Mouse (Mus musculus) megakaryocyte, embryonic 14.5 days (primary cell): ENCODE measurements around the gene Epx. TPM values are rescaled to one million over a fixed set of nuclear protein-coding genes. Genes with fewer than 3 reads are reported as not detected.
"Not testable (repeated sequence)": the region's sequence is repeated elsewhere in the genome, so short reads cannot be mapped to it uniquely, and the experiment has no call there.

Source experiments
- H3K27me3 ChIP-seq: replicated peaks from 2 replicates; pipeline ENCODE3; 2012; ENCODE audit warnings: inconsistent platforms
- H3K36me3 ChIP-seq: replicated peaks from 2 replicates; pipeline ENCODE3; 2012; ENCODE audit warnings: low read length, inconsistent platforms, mixed read lengths
- H3K4me1 ChIP-seq: 2 replicates; pipeline ENCODE4 v1.6.1; 2012; ENCODE audit warnings: inconsistent platforms
- H3K4me3 ChIP-seq: replicated peaks from 2 replicates; pipeline ENCODE3; 2012; ENCODE audit warnings: moderate library complexity, mild to moderate bottlenecking, inconsistent platforms
- H3K9me3 ChIP-seq: 2 replicates; pipeline ENCODE4 v1.6.1; 2012; ENCODE audit warnings: inconsistent platforms
- FLI1 ChIP-seq: IDR thresholded peaks from 2 replicates; pipeline ENCODE4 v1.6.1; 2012; ENCODE audit warnings: low read length, inconsistent platforms, mixed read lengths
- GATA1 ChIP-seq: IDR thresholded peaks from 3 replicates; pipeline ENCODE4 v1.6.1; 2012; ENCODE audit warnings: mixed read lengths, low read length, inconsistent platforms, borderline replicate concordance
- polyA plus RNA-seq: library from polyadenylated mRNA; stranded (reverse); fragments of >175 nt; gene quantifications from 2 replicates; pipeline ENCODE4 v1.2.3, GENCODE M21; 2012; ENCODE audit warnings: low replicate concordance; ENCODE audit not compliant: insufficient read depth

The Epx gene
- polyA plus RNA-seq, 1 experiment, result 0.39 TPM

- Histone ChIP-seq H3K9me3 (no peaks in the 10 kb centered on the region), H3K27me3 (peaks cover 65% of the 10 kb centered on the region), H3K4me1 (no peaks in the 10 kb centered on the region; the same call in 1 of the 2 replicates), H3K4me3 (no peak overlapping the region), H3K36me3 (no peaks in the 10 kb centered on the region)
- TF ChIP-seq FLI1, result no peak
- no peak for TF ChIP-seq GATA1
Observed at GRCm38 (mm10) chr11:87879826-87880225, 4.5 kb upstream of the Epx start.

GRCm38 (mm10) chr11:87871766-87872165 is 3.6 kb downstream of the Epx start:
- TF ChIP-seq GATA1, result no peak
- no peak for TF ChIP-seq FLI1
- peaks cover 87% of the 10 kb centered on the region for H3K27me3 ChIP-seq
- no peak overlapping the region for H3K4me3 ChIP-seq
- no peaks in the 10 kb centered on the region for H3K9me3 ChIP-seq
- H3K4me1 ChIP-seq, result peaks cover 10% of the 10 kb centered on the region
- H3K36me3 ChIP-seq, result no peaks in the 10 kb centered on the region

GRCm38 (mm10) chr11:87870096-87870495 is 5.2 kb downstream of the Epx start:
- H3K4me3 ChIP-seq, result no peak overlapping the region
- no peaks in the 10 kb centered on the region for H3K9me3 ChIP-seq
- H3K4me1 ChIP-seq, result peaks cover 10% of the 10 kb centered on the region
- peaks cover 73% of the 10 kb centered on the region for H3K27me3 ChIP-seq
- no peak for TF ChIP-seq GATA1
- no peaks in the 10 kb centered on the region for H3K36me3 ChIP-seq

GRCm38 (mm10) chr11:87866891-87867290 is 8.4 kb downstream of the Epx start:
- Histone ChIP-seq H3K4me1 (peaks cover 17% of the 10 kb centered on the region), H3K27me3 (peaks cover 57% of the 10 kb centered on the region)
- H3K36me3 ChIP-seq, H3K9me3 ChIP-seq, H3K4me3 ChIP-seq: not testable (repeated sequence)

GRCm38 (mm10) chr11:87862805-87863204 is 12.5 kb downstream of the Epx start:
- peaks cover 23% of the 10 kb centered on the region for H3K4me1 ChIP-seq
- H3K9me3 ChIP-seq, result no peaks in the 10 kb centered on the region; the same call in 1 of the 2 replicates
- peaks cover 33% of the 10 kb centered on the region for H3K27me3 ChIP-seq
- no peak for TF ChIP-seq GATA1
- no peak for TF ChIP-seq FLI1
- peaks cover 31% of the 10 kb centered on the region for H3K36me3 ChIP-seq
- no peak overlapping the region for H3K4me3 ChIP-seq

GRCm38 (mm10) chr11:87860426-87860825 is 14.9 kb downstream of the Epx start:
- H3K4me3 ChIP-seq, result no peak overlapping the region
- H3K36me3 ChIP-seq, result peaks cover 48% of the 10 kb centered on the region
- H3K9me3 ChIP-seq, result no peaks in the 10 kb centered on the region; the same call in 1 of the 2 replicates
- H3K27me3 ChIP-seq, result peaks cover 37% of the 10 kb centered on the region
- peaks cover 23% of the 10 kb centered on the region for H3K4me1 ChIP-seq
- TF ChIP-seq FLI1, result no peak
- TF ChIP-seq GATA1, result no peak

- H3K9me3 ChIP-seq, result no peaks in the 10 kb centered on the region
- H3K27me3 ChIP-seq, result peaks cover 33% of the 10 kb centered on the region
- H3K36me3 ChIP-seq, result peaks cover 48% of the 10 kb centered on the region
- H3K4me3 ChIP-seq, result no peak overlapping the region
- no peak for TF ChIP-seq GATA1
- TF ChIP-seq FLI1, result no peak
- peaks cover 23% of the 10 kb centered on the region for H3K4me1 ChIP-seq
Observed at GRCm38 (mm10) chr11:87859273-87859672, 16.1 kb downstream of the Epx start.

GRCm38 (mm10) chr11:87854550-87854949 is 20.8 kb downstream of the Epx start:
- peaks cover 16% of the 10 kb centered on the region for H3K4me1 ChIP-seq
- H3K9me3 ChIP-seq, result no peaks in the 10 kb centered on the region
- H3K27me3 ChIP-seq, result peaks cover 18% of the 10 kb centered on the region
- TF ChIP-seq GATA1, result no peak
- no peak for TF ChIP-seq FLI1
- peaks cover 23% of the 10 kb centered on the region for H3K36me3 ChIP-seq
- H3K4me3 ChIP-seq, result no peak overlapping the region

- no peak for TF ChIP-seq GATA1
- TF ChIP-seq FLI1, result no peak
- Histone ChIP-seq H3K4me1 (peaks cover 16% of the 10 kb centered on the region), H3K36me3 (peaks cover 23% of the 10 kb centered on the region), H3K9me3 (no peaks in the 10 kb centered on the region), H3K27me3 (peaks cover 17% of the 10 kb centered on the region), H3K4me3 (peak overlapping the region; percentile 93)
Observed at GRCm38 (mm10) chr11:87853597-87853954, 21.8 kb downstream of the Epx start.

GRCm38 (mm10) chr11:87852690-87853596 is 22.4 kb downstream of the Epx start, which contains the start of gene Mks1:
Gene Mks1 (plus strand): TSS chr11:87853215.
- H3K9me3 ChIP-seq, result no peaks in the 10 kb centered on the region
- H3K36me3 ChIP-seq, result peaks cover 18% of the 10 kb centered on the region
- TF ChIP-seq GATA1 (no peak), FLI1 (no peak)
- H3K4me1 ChIP-seq, result peaks cover 16% of the 10 kb centered on the region
- peaks cover 16% of the 10 kb centered on the region for H3K27me3 ChIP-seq
- peak within 1 kb of the TSS; percentile 93 for H3K4me3 ChIP-seq
